Mouse (Mus musculus) lung, postnatal 36 days (tissue): ENCODE data around the gene Tal1.

Source experiments
- DNase-seq: peaks from one replicate; pipeline ENCODE4 v3.0.0; 2022; ENCODE audit warnings: mixed read lengths

Tal1 gene

GRCm38 (mm10) chr4:115119642-115120041, 63.4 kb downstream of the Tal1 start:
- DNase-seq, result no peak

- no peak for DNase-seq
These were observed 64.9 kb downstream of the Tal1 start for GRCm38 (mm10) chr4:115121162-115121561.
